Mouse (Mus musculus) cortical plate, adult 2 months (tissue): ENCODE measurements around the gene Nt5c1b.

Experiments
- CTCF ChIP-seq: fragments of 200-500 bp; IDR thresholded peaks from 2 replicates; pipeline ENCODE4 v1.5.1; 2011; ENCODE audit warnings: mild to moderate bottlenecking, control low read depth, low read length; ENCODE audit not compliant: insufficient read depth; ENCODE audit errors: extremely low read depth
- POLR2A ChIP-seq: fragments of 200-500 bp; IDR thresholded peaks from 2 replicates; pipeline ENCODE4 v1.6.1; 2011; ENCODE audit warnings: mild to moderate bottlenecking, low read length, control low read depth; ENCODE audit not compliant: insufficient read depth; ENCODE audit errors: extremely low read depth

GRCm38 (mm10) chr12:10410511-10411179 lies 40.9 kb downstream of the Nt5c1b start:
- TF ChIP-seq POLR2A (no peak), CTCF (no peak)
